Comparison of ENCODE assay signal across 8 mouse cellular contexts in genomic region chr7:127935028-127935722, GRCm38 (mm10). TPM values are rescaled to one million over a fixed set of nuclear protein-coding genes. Genes with fewer than 3 reads are reported as not detected.
A peak's percentile ranks its signal among the peaks of the same experiment; 100 is the strongest.
DNase-seq lines count a peak whose midpoint lies in the region; ATAC-seq lines count a peak whose summit lies in the region.

No protein-coding gene starts in this region.

- H3K27ac ChIP-seq in hindbrain, embryonic 14.5 days: peak overlapping the region; percentile 83

- peak overlapping the region; percentile 73 for H3K9ac ChIP-seq in hindbrain, embryonic 14.5 days

- no peaks in the 10 kb centered on the region for H3K36me3 ChIP-seq in hindbrain, embryonic 14.5 days (replicated peaks; ENCODE audit: control insufficient read depth, insufficient read depth)

- peak overlapping the region; percentile 63 for H3K4me3 ChIP-seq in hindbrain, embryonic 14.5 days (replicated peaks; ENCODE audit: low read length)

- peaks cover 4% of the 10 kb centered on the region; the same call in 1 of the 2 replicates for H3K27me3 ChIP-seq in hindbrain, embryonic 14.5 days (ENCODE audit: control insufficient read depth, insufficient read depth, low read length)

- DNase-seq in T-cell, adult 2 months (ENCODE audit: low spot score): peak; percentile 95
- DNase-seq in cerebellum, postnatal 25 days: peak; percentile 93 to 96
- peak; percentile 88 to 94 for DNase-seq in frontal cortex, postnatal 25 days (ENCODE audit: low spot score in 2 of 2)
- DNase-seq in hindbrain, embryonic 14.5 days (ENCODE audit: low spot score): peak; percentile 95
- peak; percentile 92 to 95 for DNase-seq in layer of hippocampus, postnatal 36 days
- DNase-seq in lung, postnatal 25 days (ENCODE audit: low spot score): peak; percentile 97
- peak; percentile 88 for DNase-seq in retina, adult 2 months (ENCODE audit: low read depth, low spot score)
- DNase-seq in thymus, postnatal 25 days: peak; percentile 97

- peak; percentile 95 for ATAC-seq in hindbrain, embryonic 14.5 days (ENCODE audit: low FRiP score)

- WGBS in hindbrain, embryonic 14.5 days: 6% methylated on average over 30 of the region's 32 CpGs

- H3K9me3 ChIP-seq in hindbrain, embryonic 14.5 days (ENCODE audit: control insufficient read depth, low read length): no peaks in the 10 kb centered on the region

- peak overlapping the region; percentile 71 for H3K4me2 ChIP-seq in hindbrain, embryonic 14.5 days (replicated peaks)

- H3K4me1 ChIP-seq in hindbrain, embryonic 14.5 days (replicated peaks; ENCODE audit: control insufficient read depth, insufficient read depth, low read length): peaks cover 5% of the 10 kb centered on the region

RNA-seq across cellular contexts. Expression of gene Prss8, which starts 5.3 kb away (rescaled TPM):
- 0.25 TPM in 2 replicates for polyA plus RNA-seq in hindbrain, embryonic 14.5 days (2014; fragmentation: Nextera tagmentation; extraction: Ambion mirVana)
- total RNA-seq in layer of hippocampus, postnatal 36 days (2021): under 1 TPM; 0.68 to 0.80 TPM

RNA-seq across cellular contexts. Expression of gene Prss36, which starts 11.3 kb away (rescaled TPM):
- 13.1 and 14.2 TPM in 2 replicates for polyA plus RNA-seq in hindbrain, embryonic 14.5 days (2014; fragmentation: Nextera tagmentation; extraction: Ambion mirVana)
- 10 to 100 TPM; 11.0 to 11.6 TPM for total RNA-seq in layer of hippocampus, postnatal 36 days (2021)

RNA-seq across cellular contexts. Expression of gene Kat8, which starts 22.9 kb away (rescaled TPM):
- 42.1 and 46.0 TPM in 2 replicates for polyA plus RNA-seq in hindbrain, embryonic 14.5 days (2014; fragmentation: Nextera tagmentation; extraction: Ambion mirVana)
- 10 to 100 TPM; 33.8 to 36.2 TPM for total RNA-seq in layer of hippocampus, postnatal 36 days (2021)

RNA-seq across cellular contexts. Expression of gene Bckdk, which starts 31.3 kb away (rescaled TPM):
- polyA plus RNA-seq in hindbrain, embryonic 14.5 days (2014; fragmentation: Nextera tagmentation; extraction: Ambion mirVana): 65.5 and 69.2 TPM in 2 replicates
- 10 to 100 TPM; 35.7 to 41.6 TPM for total RNA-seq in layer of hippocampus, postnatal 36 days (2021)

RNA-seq across cellular contexts. Expression of gene Fus, which starts 32.1 kb away (rescaled TPM):
- 39.0 and 44.2 TPM in 2 replicates for polyA plus RNA-seq in hindbrain, embryonic 14.5 days (2014; fragmentation: Nextera tagmentation; extraction: Ambion mirVana)
- total RNA-seq in layer of hippocampus, postnatal 36 days (2021): 100 to 1,000 TPM; 301 to 325 TPM

Comparison
In these comparisons a context has a peak if more than half of its experiments do, and no peak if none do; other contexts are left out.
1. Peak in every context shown above with its lines: DNase-seq, ATAC-seq, H3K4me3 ChIP-seq and H3K27ac ChIP-seq.